Mouse (Mus musculus) liver, postnatal 0 days (tissue): ENCODE data around the gene Cux1. TPM values are rescaled to one million over a fixed set of nuclear protein-coding genes. Genes with fewer than 3 reads are reported as not detected.

ENCODE experiments used
- ATAC-seq: fragments of 200-750 bp; cut with Nextera tagmentation; 2 replicates; pipeline ENCODE4 v1.8.0; 2017; ENCODE audit warnings: mild to moderate bottlenecking, moderate library complexity
- DNase-seq: peaks from one replicate; pipeline ENCODE4 v3.0.0-alpha.2; 2016
- H3K27ac ChIP-seq: fragments of 300-500 bp; sonication (generic); 2 replicates; pipeline ENCODE4 v1.5.1; 2014; ENCODE audit warnings: antibody characterized with exemption, moderate library complexity, mild to moderate bottlenecking, low read depth
- H3K27me3 ChIP-seq: fragments of 300-500 bp; sonication (generic); 2 replicates; pipeline ENCODE4 v1.6.1; 2014; ENCODE audit warnings: low read length, control low read depth, mixed read lengths; ENCODE audit not compliant: insufficient read depth
- H3K36me3 ChIP-seq: fragments of 300-500 bp; sonication (generic); replicated peaks from 2 replicates; pipeline ENCODE4 v1.6.1; 2014; ENCODE audit warnings: mild to moderate bottlenecking, control low read depth, low read length, moderate library complexity, mixed read lengths; ENCODE audit not compliant: insufficient read depth
- H3K4me1 ChIP-seq: fragments of 300-500 bp; sonication (generic); 2 replicates; pipeline ENCODE4 v1.6.1; 2014; ENCODE audit warnings: antibody characterized with exemption, mild to moderate bottlenecking, control low read depth; ENCODE audit not compliant: insufficient read depth
- H3K4me2 ChIP-seq: fragments of 300-500 bp; sonication (generic); 2 replicates; pipeline ENCODE4 v1.6.1; 2014; ENCODE audit warnings: low read depth, mild to moderate bottlenecking, low read length, moderate library complexity, mixed read lengths
- H3K4me3 ChIP-seq: fragments of 300-500 bp; sonication (generic); 2 replicates; pipeline ENCODE4 v1.5.1; 2014; ENCODE audit warnings: low read depth, low read length
- H3K9ac ChIP-seq: fragments of 300-500 bp; sonication (generic); replicated peaks from 2 replicates; pipeline ENCODE4 v1.6.1; 2014; ENCODE audit warnings: mild to moderate bottlenecking, moderate library complexity
- H3K9me3 ChIP-seq: fragments of 300-500 bp; sonication (generic); 2 replicates; pipeline ENCODE4 v1.6.1; 2016; ENCODE audit warnings: mild to moderate bottlenecking, control low read depth, low read length, mixed read lengths
- CTCF ChIP-seq: sonication (generic); IDR thresholded peaks from 2 replicates; pipeline ENCODE4 v1.5.1; 2016; ENCODE audit warnings: antibody characterized with exemption, low read depth
- EP300 ChIP-seq: IDR thresholded peaks from 2 replicates; pipeline ENCODE4 v1.6.1; 2016; ENCODE audit warnings: antibody characterized with exemption, low read depth, mild to moderate bottlenecking
- WGBS: fragments of 180-500 bp; shearing (Covaris S2); extraction: QIAGEN DNeasy Blood & Tissue Kit; methylation state at CpG from one replicate; pipeline ENCODE4 v1.1.7; 2014; ENCODE audit not compliant: insufficient replicate concordance; 5-methylcytosine and 5-hydroxymethylcytosine counted together
- polyA plus RNA-seq: library from polyadenylated mRNA; unstranded; fragments of >200 nt; fragmentation: Nextera tagmentation; extraction: Ambion mirVana; gene quantifications from 2 replicates; pipeline ENCODE4 v1.2.1, GENCODE M21; 2015

Cux1 gene
- polyA plus RNA-seq, 1 experiment from 2014 or later = 10.7 TPM

- Histone ChIP-seq H3K9ac (no peak overlapping the region), H3K4me3 (no peak overlapping the region), H3K4me1 (no peaks in the 10 kb centered on the region), H3K36me3 (peaks cover 3% of the 10 kb centered on the region), H3K4me2 (no peak overlapping the region), H3K27me3 (no peaks in the 10 kb centered on the region), H3K9me3 (no peaks in the 10 kb centered on the region), H3K27ac (no peak overlapping the region)
- DNase-seq (no peak), ATAC-seq (no peak)
- WGBS = 62% methylated on average over 2 of the region's 2 CpGs
- TF ChIP-seq EP300 (no peak), CTCF (no peak)
Measured at GRCm38 (mm10) chr5:136386757-136387156, 180.5 kb downstream of the Cux1 start.

GRCm38 (mm10) chr5:136385161-136385560 lies 182.1 kb downstream of the Cux1 start:
- TF ChIP-seq EP300 (no peak), CTCF (no peak)
- WGBS = 76% methylated on average over 3 of the region's 3 CpGs

DNA sequence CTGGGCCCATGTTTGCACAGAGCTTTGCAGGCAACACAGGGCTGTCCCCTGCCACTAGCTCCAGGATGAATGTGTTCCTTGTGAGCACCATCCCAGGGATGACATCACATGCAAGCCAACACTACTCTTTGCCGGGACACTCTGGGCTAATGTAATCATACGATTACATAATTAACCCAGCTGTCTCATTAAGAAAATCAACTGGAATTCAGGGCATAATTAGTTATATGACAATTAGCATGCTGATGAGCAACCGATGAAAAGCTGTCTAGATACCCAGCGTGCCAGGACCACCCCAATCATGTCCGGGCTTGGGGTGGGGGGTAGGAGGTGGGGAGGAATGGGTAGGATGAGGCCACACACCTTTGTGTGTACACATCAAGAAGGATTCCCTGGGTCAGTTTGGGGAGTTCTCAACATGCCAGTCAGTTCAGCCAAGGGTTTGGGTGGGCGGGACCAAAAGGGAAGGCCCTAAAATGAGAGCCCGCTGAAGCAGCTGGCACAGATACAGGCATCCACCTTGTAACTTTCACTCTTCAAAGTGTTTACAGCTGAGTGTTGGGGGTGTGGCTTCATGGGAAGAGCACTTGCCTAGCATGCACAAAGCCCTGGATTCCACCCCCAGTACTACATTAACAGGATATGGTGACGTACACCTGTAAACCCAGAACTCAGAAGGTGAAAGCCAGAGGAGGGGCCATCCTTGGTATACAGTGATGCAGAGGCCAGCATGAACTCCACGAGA lies 184.9 kb downstream of the Cux1 start:
- peaks cover 3% of the 10 kb centered on the region for H3K36me3 ChIP-seq
- DNase-seq (no peak), ATAC-seq (no peak)
- no peak overlapping the region for H3K9ac ChIP-seq
- H3K4me1 ChIP-seq = no peaks in the 10 kb centered on the region
- H3K4me2 ChIP-seq = no peak overlapping the region
- no peaks in the 10 kb centered on the region for H3K27me3 ChIP-seq
- WGBS = 84% methylated on average over 9 of the region's 9 CpGs
- H3K4me3 ChIP-seq = no peak overlapping the region
- TF ChIP-seq CTCF (no peak), EP300 (no peak)
- H3K27ac ChIP-seq = no peak overlapping the region
- 0 out of 2 replicates have a peak, but pooled peaks cover 3% of the 10 kb centered on the region for H3K9me3 ChIP-seq

More at GRCm38 (mm10) chr5:136385161-136385560, 182.1 kb downstream of the Cux1 start:
- Histone ChIP-seq H3K36me3 (peaks cover 3% of the 10 kb centered on the region), H3K4me3 (no peak overlapping the region), H3K9me3 (no peaks in the 10 kb centered on the region), H3K4me1 (no peaks in the 10 kb centered on the region), H3K4me2 (no peak overlapping the region), H3K27ac (no peak overlapping the region), H3K27me3 (no peaks in the 10 kb centered on the region), H3K9ac (no peak overlapping the region)
- DNase-seq (no peak), ATAC-seq (no peak)

- Histone ChIP-seq H3K27ac (no peak overlapping the region), H3K9ac (no peak overlapping the region), H3K4me1 (no peaks in the 10 kb centered on the region), H3K27me3 (no peaks in the 10 kb centered on the region), H3K4me3 (no peak overlapping the region), H3K36me3 (peaks cover 3% of the 10 kb centered on the region), H3K4me2 (no peak overlapping the region), H3K9me3 (0 out of 2 replicates have a peak, but pooled peaks cover 3% of the 10 kb centered on the region)
- ATAC-seq (no peak), DNase-seq (no peak)
- TF ChIP-seq EP300 (no peak), CTCF (peak; percentile 49)
- WGBS = 91% methylated on average over 1 of the region's 1 CpGs
Measured at GRCm38 (mm10) chr5:136379405-136379804, 187.9 kb downstream of the Cux1 start.

DNA sequence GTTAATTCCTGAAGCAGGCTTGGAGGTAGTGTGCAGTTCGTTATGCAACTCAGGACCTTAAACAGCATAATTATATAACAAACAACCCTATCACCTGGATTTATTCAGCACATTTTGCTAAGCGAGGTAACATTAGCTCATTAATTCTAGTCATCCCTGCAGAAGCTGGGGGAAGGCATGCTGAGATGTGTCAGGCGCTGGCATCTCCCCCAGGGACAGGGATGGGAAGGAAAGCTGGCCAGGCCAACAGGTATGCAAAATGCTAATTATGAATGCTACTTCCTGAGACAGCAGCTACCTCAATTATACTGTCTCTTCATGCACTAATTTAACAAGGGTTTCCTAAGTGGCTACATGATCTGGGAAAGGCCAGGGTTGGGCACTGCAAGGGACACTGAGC lies 190.2 kb downstream of the Cux1 start:
- DNase-seq (no peak), ATAC-seq (no peak)
- H3K9me3 ChIP-seq = 0 out of 2 replicates have a peak, but pooled peaks cover 3% of the 10 kb centered on the region
- 86% methylated on average over 3 of the region's 3 CpGs for WGBS
- TF ChIP-seq EP300 (no peak), CTCF (no peak)
- H3K27me3 ChIP-seq = no peaks in the 10 kb centered on the region
- H3K4me3 ChIP-seq = no peak overlapping the region
- no peak overlapping the region for H3K4me2 ChIP-seq
- peaks cover 6% of the 10 kb centered on the region for H3K36me3 ChIP-seq
- no peak overlapping the region for H3K27ac ChIP-seq
- no peaks in the 10 kb centered on the region for H3K4me1 ChIP-seq
- no peak overlapping the region for H3K9ac ChIP-seq

GRCm38 (mm10) chr5:136375350-136375749 lies 191.9 kb downstream of the Cux1 start:
- WGBS = 82% methylated on average over 3 of the region's 3 CpGs
- H3K27ac ChIP-seq = no peak overlapping the region
- H3K9me3 ChIP-seq = 0 out of 2 replicates have a peak, but pooled peaks cover 3% of the 10 kb centered on the region
- no peak overlapping the region for H3K4me2 ChIP-seq
- DNase-seq (no peak), ATAC-seq (no peak)
- H3K9ac ChIP-seq = no peak overlapping the region
- H3K36me3 ChIP-seq = peaks cover 11% of the 10 kb centered on the region
- no peaks in the 10 kb centered on the region for H3K27me3 ChIP-seq
- H3K4me3 ChIP-seq = no peak overlapping the region
- TF ChIP-seq EP300 (no peak), CTCF (no peak)
- no peaks in the 10 kb centered on the region for H3K4me1 ChIP-seq
